Mouse (Mus musculus) MEL (cell line): Measurements from ENCODE around the gene Chl1. TPM values are rescaled to one million over a fixed set of nuclear protein-coding genes. Genes with fewer than 3 reads are reported as not detected.

Source experiments
- DNase-seq: peaks from one replicate; pipeline ENCODE4 v3.0.0; 2011; ENCODE audit warnings: low read depth, low spot score
- H3K27ac ChIP-seq: 2 replicates; pipeline ENCODE4 v1.5.1; 2012; ENCODE audit warnings: low read depth, mild to moderate bottlenecking, control low read depth, low read length, moderate library complexity; ENCODE audit not compliant: control insufficient read depth
- H3K27me3 ChIP-seq, 2 experiments: fragments of 150-350 bp in 1 of 2; sonication (generic) in 1 of 2; 2 replicates each; pipeline ENCODE4 v1.6.1; 2012; ENCODE audit warnings: low read length in 2 of 2, mild to moderate bottlenecking in 2 of 2, improper control_type of control experiment in 1 of 2, moderate library complexity in 1 of 2; ENCODE audit not compliant: insufficient read depth in 2 of 2, control insufficient read depth in 1 of 2
- H3K36me3 ChIP-seq, 2 experiments: 2 replicates each; pipeline ENCODE4 v1.6.1; 2012 to 2014; ENCODE audit warnings: low read length in 2 of 2, improper control_type of control experiment in 1 of 2, inconsistent platforms in 1 of 2, mild to moderate bottlenecking in 1 of 2; ENCODE audit not compliant: insufficient read depth in 2 of 2, control insufficient read depth in 1 of 2
- H3K4me1 ChIP-seq, 2 experiments: fragments of 150-350 bp in 1 of 2; sonication (generic) in 1 of 2; 2 replicates each; pipeline ENCODE4 v1.6.1; 2012; ENCODE audit warnings: low read length in 2 of 2, improper control_type of control experiment in 1 of 2, mild to moderate bottlenecking in 1 of 2; ENCODE audit not compliant: insufficient read depth in 2 of 2, control insufficient read depth in 1 of 2
- H3K4me3 ChIP-seq, 2 experiments: fragments of 150-350 bp in 1 of 2; sonication (generic) in 1 of 2; 2 replicates each; pipeline ENCODE4 v1.5.1; 2012; ENCODE audit warnings: low read depth in 2 of 2, low read length in 2 of 2, mild to moderate bottlenecking in 2 of 2, moderate library complexity in 2 of 2, control low read depth in 1 of 2, improper control_type of control experiment in 1 of 2; ENCODE audit not compliant: control insufficient read depth in 1 of 2, insufficient read depth in 1 of 2
- H3K79me2 ChIP-seq: 2 replicates; pipeline ENCODE4 v1.6.1; 2012; ENCODE audit warnings: mild to moderate bottlenecking, low read length, moderate library complexity; ENCODE audit not compliant: control insufficient read depth, poor library complexity, insufficient read depth
- H3K9ac ChIP-seq: 2 replicates; pipeline ENCODE4 v1.6.1; 2012; ENCODE audit warnings: low read depth, mild to moderate bottlenecking, control low read depth, low read length, moderate library complexity; ENCODE audit not compliant: control insufficient read depth, poor library complexity, severe bottlenecking
- H3K9me3 ChIP-seq: fragments of 150-350 bp; sonication (generic); replicated peaks from 2 replicates; pipeline ENCODE4 v1.6.1; 2012; ENCODE audit warnings: mild to moderate bottlenecking, low read length, improper control_type of control experiment, moderate library complexity; ENCODE audit not compliant: insufficient read depth
- CHD1 ChIP-seq: IDR thresholded peaks from 2 replicates; pipeline ENCODE4 v1.6.1; 2012; ENCODE audit warnings: low read depth, mild to moderate bottlenecking, inconsistent platforms, low read length, improper control_type of control experiment
- CTCF ChIP-seq, 3 experiments: IDR thresholded peaks in 2 of 3; conservative IDR thresholded peaks in 1 of 3; 2 replicates each; pipeline ENCODE4 v1.5.1; 2011 to 2012; ENCODE audit warnings: low read length in 3 of 3, low read depth in 2 of 3, mild to moderate bottlenecking in 2 of 3, improper control_type of control experiment in 1 of 3, inconsistent platforms in 1 of 3, mixed read lengths in 1 of 3, moderate library complexity in 1 of 3; ENCODE audit not compliant: control insufficient read depth in 1 of 3, insufficient read depth in 1 of 3, poor library complexity in 1 of 3, severe bottlenecking in 1 of 3
- EP300 ChIP-seq, 2 experiments: IDR thresholded peaks; 2 replicates each; pipeline ENCODE4 v1.6.1; 2011; ENCODE audit warnings: improper control_type of control experiment in 2 of 2, low read length in 2 of 2, low read depth in 1 of 2, mild to moderate bottlenecking in 1 of 2
- ETS1 ChIP-seq: IDR thresholded peaks from 2 replicates; pipeline ENCODE4 v1.6.1; 2012; ENCODE audit warnings: low read depth, mild to moderate bottlenecking, inconsistent platforms, low read length, improper control_type of control experiment, moderate library complexity
- KAT2A ChIP-seq: conservative IDR thresholded peaks from 2 replicates; pipeline ENCODE4 v1.6.1; 2012; ENCODE audit warnings: low read depth, low read length, improper control_type of control experiment, inconsistent platforms
- MAFK ChIP-seq: IDR thresholded peaks from 2 replicates; pipeline ENCODE4 v1.6.1; 2011; ENCODE audit warnings: low read depth, mild to moderate bottlenecking, low read length, improper control_type of control experiment, borderline replicate concordance
- MAX ChIP-seq: IDR thresholded peaks from 2 replicates; pipeline ENCODE4 v1.6.1; 2011; ENCODE audit warnings: low read length, improper control_type of control experiment
- MAZ ChIP-seq: IDR thresholded peaks from 2 replicates; pipeline ENCODE4 v1.6.1; 2012; ENCODE audit warnings: low read depth, mild to moderate bottlenecking, inconsistent platforms, low read length, improper control_type of control experiment
- MXI1 ChIP-seq: IDR thresholded peaks from 2 replicates; pipeline ENCODE4 v1.6.1; 2011; ENCODE audit warnings: mild to moderate bottlenecking, low read depth, low read length, improper control_type of control experiment
- MYC ChIP-seq: IDR thresholded peaks from 2 replicates; pipeline ENCODE4 v1.6.1; 2011; ENCODE audit warnings: low read depth, mild to moderate bottlenecking, low read length, improper control_type of control experiment, moderate library complexity
- NRF1 ChIP-seq: IDR thresholded peaks from 2 replicates; pipeline ENCODE4 v1.6.1; 2014; ENCODE audit warnings: low read depth, mild to moderate bottlenecking, inconsistent platforms, low read length, improper control_type of control experiment, moderate library complexity; ENCODE audit not compliant: poor library complexity, insufficient read depth, severe bottlenecking
- RAD21 ChIP-seq: IDR thresholded peaks from 2 replicates; pipeline ENCODE4 v1.6.1; 2011; ENCODE audit warnings: mild to moderate bottlenecking, low read depth, low read length, improper control_type of control experiment
- RCOR1 ChIP-seq: IDR thresholded peaks from 2 replicates; pipeline ENCODE4 v1.6.1; 2012; ENCODE audit warnings: low read depth, mild to moderate bottlenecking, inconsistent platforms, low read length, improper control_type of control experiment
- SMC3 ChIP-seq: IDR thresholded peaks from 2 replicates; pipeline ENCODE4 v1.6.1; 2011; ENCODE audit warnings: low read depth, low read length, improper control_type of control experiment
- TAL1 ChIP-seq: IDR thresholded peaks from 2 replicates; pipeline ENCODE4 v1.6.1; 2012; ENCODE audit warnings: mild to moderate bottlenecking, inconsistent platforms, low read length, moderate library complexity, mixed read lengths
- TBP ChIP-seq: IDR thresholded peaks from 2 replicates; pipeline ENCODE4 v1.8.0; 2011; ENCODE audit warnings: low read depth, low read length, improper control_type of control experiment
- TCF12 ChIP-seq: IDR thresholded peaks from 2 replicates; pipeline ENCODE4 v1.6.1; 2014; ENCODE audit warnings: low read depth, mild to moderate bottlenecking, inconsistent platforms, low read length, improper control_type of control experiment, moderate library complexity
- UBTF ChIP-seq: IDR thresholded peaks from 2 replicates; pipeline ENCODE4 v1.6.1; 2012; ENCODE audit warnings: low read depth, mild to moderate bottlenecking, inconsistent platforms, low read length, improper control_type of control experiment, moderate library complexity, borderline replicate concordance; ENCODE audit not compliant: insufficient read depth
- USF1 ChIP-seq: IDR thresholded peaks from 2 replicates; pipeline ENCODE4 v1.6.1; 2014; ENCODE audit warnings: low read depth, mild to moderate bottlenecking, inconsistent platforms, low read length, improper control_type of control experiment, moderate library complexity
- ZKSCAN1 ChIP-seq: IDR thresholded peaks from 2 replicates; pipeline ENCODE4 v1.6.1; 2012; ENCODE audit warnings: low read depth, mild to moderate bottlenecking, inconsistent platforms, low read length, improper control_type of control experiment, moderate library complexity
- polyA plus RNA-seq, 2 experiments: library from polyadenylated mRNA; stranded (reverse) in 1 of 2; unstranded in 1 of 2; fragments of >175 nt in 1 of 2; fragments of >200 nt in 1 of 2; gene quantifications; 2 replicates each; pipeline versions ENCODE4 v1.2.1 to v1.2.4; 2012; ENCODE audit warnings: low replicate concordance in 2 of 2, low read depth in 1 of 2; ENCODE audit not compliant: insufficient read length in 2 of 2, insufficient read depth in 1 of 2, missing spikeins in 1 of 2
- total RNA-seq: library from RNA; depleted of rRNA; stranded (reverse); fragments of 300-350 nt; gene quantifications from 2 replicates; pipeline ENCODE4 v1.2.3, GENCODE M21; 2012

Gene Chl1
- total and polyA plus RNA-seq, 3 experiments = not detected

- no peak for DNase-seq
- no peak overlapping the region for H3K4me3 ChIP-seq
- TF ChIP-seq TCF12 = no peak
- TF ChIP-seq RCOR1 = no peak
- TF ChIP-seq RAD21 = no peak
- no peak for TF ChIP-seq USF1
- no peak for TF ChIP-seq MAFK
- TF ChIP-seq SMC3 = no peak
- TF ChIP-seq NRF1 = no peak
- TF ChIP-seq ETS1 = no peak
- TF ChIP-seq MAX = no peak
- no peak for TF ChIP-seq CTCF (IDR thresholded peaks at IDR 0.05 in 2 of 3, conservative IDR thresholded peaks at IDR 0.05 in 1 of 3; ENCODE audit: control insufficient read depth in 1 of 3, insufficient read depth in 1 of 3, low read depth in 2 of 3, low read length in 3 of 3, poor library complexity in 1 of 3, severe bottlenecking in 1 of 3)
- no peak for TF ChIP-seq TBP
- no peak for TF ChIP-seq CHD1
- TF ChIP-seq MYC = no peak
- no peak for TF ChIP-seq ZKSCAN1
- no peak for TF ChIP-seq TAL1
- TF ChIP-seq KAT2A = no peak
Observed at GRCm38 (mm10) chr6:103659173-103659572, 148.8 kb downstream of the Chl1 start.

GRCm38 (mm10) chr6:103665206-103665605 lies 154.8 kb downstream of the Chl1 start:
- Histone ChIP-seq H3K27ac (no peak overlapping the region), H3K36me3 (no peaks in the 10 kb centered on the region), H3K79me2 (no peaks in the 10 kb centered on the region), H3K9ac (no peak overlapping the region), H3K9me3 (no peaks in the 10 kb centered on the region), H3K4me3 (no peak overlapping the region), H3K4me1 (no peaks in the 10 kb centered on the region), H3K27me3 (no peaks in the 10 kb centered on the region)
- no peak for DNase-seq
- TF ChIP-seq SMC3 (no peak), MXI1 (no peak), UBTF (no peak), MAZ (no peak), EP300 (IDR thresholded peaks at IDR 0.05; ENCODE audit: low read depth in 1 of 2, low read length in 2 of 2) (no peak), ZKSCAN1 (no peak), MAX (no peak), CTCF (IDR thresholded peaks at IDR 0.05 in 2 of 3, conservative IDR thresholded peaks at IDR 0.05 in 1 of 3; ENCODE audit: control insufficient read depth in 1 of 3, insufficient read depth in 1 of 3, low read depth in 2 of 3, low read length in 3 of 3, poor library complexity in 1 of 3, severe bottlenecking in 1 of 3) (no peak), NRF1 (no peak), RCOR1 (no peak)

More at GRCm38 (mm10) chr6:103659173-103659572, 148.8 kb downstream of the Chl1 start:
- H3K27me3 ChIP-seq = no peaks in the 10 kb centered on the region
- no peaks in the 10 kb centered on the region for H3K4me1 ChIP-seq
- no peaks in the 10 kb centered on the region for H3K9me3 ChIP-seq
- H3K27ac ChIP-seq = no peak overlapping the region
- no peak overlapping the region for H3K9ac ChIP-seq
- H3K79me2 ChIP-seq = no peaks in the 10 kb centered on the region
- no peaks in the 10 kb centered on the region for H3K36me3 ChIP-seq
